Mouse (Mus musculus) kidney, embryonic 14.5 days (tissue): ENCODE measurements around the gene Mrps24. TPM values are rescaled to one million over a fixed set of nuclear protein-coding genes. Genes with fewer than 3 reads are reported as not detected.

Source experiments
- ATAC-seq: fragments of 200-750 bp; cut with Nextera tagmentation; 2 replicates; pipeline ENCODE4 v1.8.0; 2017; ENCODE audit warnings: moderate number of reproducible peaks, mild to moderate bottlenecking, moderate TSS enrichment, moderate library complexity; ENCODE audit not compliant: low FRiP score, low TSS enrichment
- H3K27ac ChIP-seq: fragments of 300-500 bp; sonication (generic); 2 replicates; pipeline ENCODE4 v1.5.1; 2014; ENCODE audit warnings: low read depth, mild to moderate bottlenecking, low read length, moderate library complexity, mixed read lengths
- H3K27me3 ChIP-seq: fragments of 300-500 bp; sonication (generic); 2 replicates; pipeline ENCODE4 v1.6.1; 2014; ENCODE audit warnings: mild to moderate bottlenecking, low read length; ENCODE audit not compliant: control insufficient read depth, insufficient read depth
- H3K36me3 ChIP-seq: fragments of 300-500 bp; sonication (generic); 2 replicates; pipeline ENCODE4 v1.6.1; 2014; ENCODE audit warnings: low read length, mixed read lengths; ENCODE audit not compliant: control insufficient read depth, insufficient read depth
- H3K4me1 ChIP-seq: fragments of 300-500 bp; sonication (generic); 2 replicates; pipeline ENCODE4 v1.6.1; 2014; ENCODE audit warnings: low read length, mixed read lengths; ENCODE audit not compliant: control insufficient read depth, insufficient read depth
- H3K4me2 ChIP-seq: fragments of 300-500 bp; sonication (generic); replicated peaks from 2 replicates; pipeline ENCODE4 v1.6.1; 2014; ENCODE audit warnings: low read depth, mild to moderate bottlenecking, low read length
- H3K4me3 ChIP-seq: fragments of 300-500 bp; sonication (generic); 2 replicates; pipeline ENCODE4 v1.5.1; 2014; ENCODE audit warnings: mild to moderate bottlenecking, low read length
- H3K9ac ChIP-seq: fragments of 300-500 bp; sonication (generic); 2 replicates; pipeline ENCODE4 v1.6.1; 2014; ENCODE audit warnings: low read depth, mild to moderate bottlenecking, low read length, moderate library complexity
- H3K9me3 ChIP-seq: fragments of 300-500 bp; sonication (generic); 2 replicates; pipeline ENCODE4 v1.6.1; 2016; ENCODE audit warnings: low read length; ENCODE audit not compliant: control insufficient read depth
- WGBS: fragments of 180-500 bp; shearing (Covaris S2); extraction: QIAGEN DNeasy Blood & Tissue Kit; methylation state at CpG from one replicate; pipeline ENCODE4 v1.1.7; 2014; 5-methylcytosine and 5-hydroxymethylcytosine counted together
- polyA plus RNA-seq: library from polyadenylated mRNA; unstranded; fragments of >200 nt; fragmentation: Nextera tagmentation; extraction: Ambion mirVana; gene quantifications from 2 replicates; pipeline ENCODE4 v1.2.1, GENCODE M21; 2014

The Mrps24 gene
- polyA plus RNA-seq, 1 experiment from 2014 or later, result 206 TPM

DNA sequence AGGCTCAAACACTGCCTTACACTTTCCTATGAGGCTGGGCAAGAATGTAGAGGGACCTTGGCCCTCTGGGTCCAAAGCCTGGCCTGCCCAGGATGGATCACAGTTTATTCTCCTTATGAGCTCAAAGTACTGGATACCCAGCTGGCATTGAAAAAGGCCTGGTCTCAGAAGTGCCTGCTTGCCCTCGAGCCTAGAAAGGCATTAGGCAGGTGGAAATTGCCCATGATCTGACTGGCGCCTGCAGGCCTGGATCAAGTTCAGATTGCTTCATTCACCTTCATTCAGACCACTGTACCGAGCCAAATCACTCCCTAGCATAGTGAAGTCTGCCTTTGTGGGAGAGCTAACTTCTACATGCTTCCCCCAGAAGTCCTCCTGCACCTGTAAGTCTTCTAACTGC lies 24.4 kb upstream of the Mrps24 start:
- Histone ChIP-seq H3K36me3 (no peaks in the 10 kb centered on the region), H3K4me2 (peak overlapping the region; percentile 94; the same call in 1 of the 2 replicates), H3K4me3 (no peak overlapping the region), H3K9me3 (no peaks in the 10 kb centered on the region), H3K27me3 (no peaks in the 10 kb centered on the region), H3K4me1 (peaks cover 3% of the 10 kb centered on the region; the same call in 1 of the 2 replicates), H3K27ac (no peak overlapping the region), H3K9ac (0 out of 2 replicates have a peak overlapping the region, but pooled peaks have one; percentile 18)
- WGBS, result 73% methylated on average over 3 of the region's 3 CpGs
- ATAC-seq, result no peak

DNA sequence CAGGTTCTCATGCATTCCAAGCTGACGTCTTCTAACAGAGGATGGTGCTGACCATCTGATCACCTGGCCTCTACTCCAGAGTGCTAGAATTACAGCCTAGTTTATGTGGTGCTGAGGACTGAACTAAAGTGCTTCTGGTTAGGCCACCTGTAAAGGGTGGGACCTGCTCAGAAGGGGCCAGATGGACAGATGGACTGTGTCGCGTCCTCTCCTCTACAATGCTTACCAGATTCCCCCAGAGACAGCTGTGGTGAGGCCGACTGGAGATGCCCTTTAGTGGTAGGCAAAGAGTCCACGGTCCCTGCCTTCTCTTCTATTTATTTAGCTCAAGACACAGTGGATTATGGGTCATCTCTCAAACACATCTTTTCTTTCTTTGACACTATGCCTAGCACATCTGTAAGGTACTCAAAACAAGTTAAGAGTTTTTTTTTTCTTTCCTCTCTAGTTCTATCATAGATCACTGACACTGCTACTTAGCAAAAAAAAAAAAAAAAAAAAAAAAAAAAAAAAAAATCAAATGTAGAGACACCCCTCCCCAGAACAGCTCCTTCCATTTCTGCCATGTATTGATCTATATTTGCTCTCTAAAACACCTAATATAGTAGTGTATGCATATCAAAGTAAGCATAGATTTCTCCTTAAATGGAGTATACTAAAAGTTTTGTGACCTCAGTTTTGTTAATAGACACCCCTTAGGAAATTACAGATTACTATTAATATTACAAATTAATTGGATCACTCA lies 23.6 kb upstream of the Mrps24 start:
- H3K27me3 ChIP-seq, result no peaks in the 10 kb centered on the region
- no peaks in the 10 kb centered on the region for H3K9me3 ChIP-seq
- H3K4me1 ChIP-seq, result peaks cover 3% of the 10 kb centered on the region; the same call in 1 of the 2 replicates
- 82% methylated on average over 5 of the region's 5 CpGs for WGBS
- no peak for ATAC-seq
- H3K9ac ChIP-seq, result no peak overlapping the region
- H3K36me3 ChIP-seq, result no peaks in the 10 kb centered on the region
- H3K4me2 ChIP-seq, result no peak overlapping the region
- no peak overlapping the region for H3K27ac ChIP-seq
- H3K4me3 ChIP-seq, result no peak overlapping the region

DNA sequence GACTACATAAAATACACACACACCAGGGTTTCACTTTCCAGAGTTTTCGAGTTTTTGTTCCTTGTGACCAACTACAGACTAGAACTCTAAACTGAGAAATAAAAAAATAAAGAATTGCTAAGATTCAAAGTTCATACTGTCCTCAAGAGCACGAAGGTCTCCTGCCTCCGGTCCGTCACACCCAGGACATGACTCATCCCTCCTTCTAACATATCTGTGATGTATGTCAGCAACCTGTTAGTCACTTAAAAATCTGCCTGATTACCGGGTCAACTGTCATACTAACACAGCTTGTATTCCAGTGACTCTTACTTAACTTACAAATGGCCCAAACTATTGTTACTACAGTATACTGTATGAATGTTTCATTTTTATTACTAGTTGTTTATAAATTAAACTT lies 21.7 kb upstream of the Mrps24 start:
- no peak overlapping the region for H3K4me3 ChIP-seq

DNA sequence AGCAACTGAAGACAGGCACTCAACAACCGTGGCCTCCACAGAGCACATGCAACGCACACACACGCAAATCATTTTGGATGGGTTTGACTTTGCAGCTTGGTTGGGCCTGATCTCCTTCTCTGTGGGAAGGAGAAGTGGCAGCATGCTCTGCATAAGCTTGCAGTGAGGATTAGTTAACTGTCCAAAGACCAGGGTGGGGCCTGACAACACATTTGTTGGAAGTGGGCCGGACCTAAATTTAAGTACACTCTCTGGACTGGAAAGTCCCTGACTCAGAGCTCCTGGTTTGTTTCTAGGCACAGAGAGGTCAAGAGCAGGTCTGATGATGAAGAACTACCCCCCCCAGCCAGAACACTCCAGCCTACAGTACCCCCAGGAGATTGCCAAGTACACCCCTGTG lies 18.8 kb upstream of the Mrps24 start:
- whole genome bisulfite sequencing, result 88% methylated on average over 4 of the region's 4 CpGs
- Histone ChIP-seq H3K36me3 (no peaks in the 10 kb centered on the region), H3K9me3 (no peaks in the 10 kb centered on the region), H3K9ac (no peak overlapping the region), H3K4me3 (no peak overlapping the region), H3K4me2 (no peak overlapping the region), H3K27ac (no peak overlapping the region), H3K27me3 (no peaks in the 10 kb centered on the region), H3K4me1 (no peaks in the 10 kb centered on the region)
- no peak for ATAC-seq

More for the DNA sequence above, 21.7 kb upstream of the Mrps24 start:
- 89% methylated on average over 5 of the region's 5 CpGs for WGBS
- ATAC-seq, result no peak
- H3K27ac ChIP-seq, result no peak overlapping the region
- no peak overlapping the region for H3K9ac ChIP-seq
- H3K9me3 ChIP-seq, result no peaks in the 10 kb centered on the region
- H3K36me3 ChIP-seq, result no peaks in the 10 kb centered on the region
- H3K4me2 ChIP-seq, result no peak overlapping the region
- H3K27me3 ChIP-seq, result no peaks in the 10 kb centered on the region
- peaks cover 3% of the 10 kb centered on the region; the same call in 1 of the 2 replicates for H3K4me1 ChIP-seq

DNA sequence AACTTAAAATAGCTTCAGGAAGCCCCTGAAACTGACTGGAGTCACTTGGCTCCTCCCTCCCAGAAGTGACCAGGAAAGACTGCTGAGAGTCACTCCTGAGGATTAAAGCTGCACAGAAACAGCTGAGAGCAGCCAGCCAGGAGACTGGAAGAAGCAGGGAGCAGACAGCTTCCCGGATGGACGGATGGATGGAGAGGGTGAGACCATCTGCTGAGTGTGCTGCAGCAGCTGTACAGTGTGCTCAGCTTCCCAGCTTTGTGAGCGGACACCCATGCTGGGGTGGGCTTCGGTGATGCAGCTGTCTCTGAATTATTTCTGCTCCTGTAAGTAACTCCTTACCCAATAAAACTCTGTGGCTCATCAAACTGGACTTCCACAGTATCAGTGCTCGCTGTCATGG lies 16.9 kb upstream of the Mrps24 start:
- Histone ChIP-seq H3K36me3 (no peaks in the 10 kb centered on the region), H3K9me3 (no peaks in the 10 kb centered on the region), H3K27ac (no peak overlapping the region), H3K27me3 (no peaks in the 10 kb centered on the region), H3K4me3 (no peak overlapping the region), H3K4me2 (no peak overlapping the region), H3K9ac (no peak overlapping the region), H3K4me1 (peaks cover 3% of the 10 kb centered on the region; the same call in 1 of the 2 replicates)
- no peak for ATAC-seq
- WGBS, result 81% methylated on average over 5 of the region's 5 CpGs

DNA sequence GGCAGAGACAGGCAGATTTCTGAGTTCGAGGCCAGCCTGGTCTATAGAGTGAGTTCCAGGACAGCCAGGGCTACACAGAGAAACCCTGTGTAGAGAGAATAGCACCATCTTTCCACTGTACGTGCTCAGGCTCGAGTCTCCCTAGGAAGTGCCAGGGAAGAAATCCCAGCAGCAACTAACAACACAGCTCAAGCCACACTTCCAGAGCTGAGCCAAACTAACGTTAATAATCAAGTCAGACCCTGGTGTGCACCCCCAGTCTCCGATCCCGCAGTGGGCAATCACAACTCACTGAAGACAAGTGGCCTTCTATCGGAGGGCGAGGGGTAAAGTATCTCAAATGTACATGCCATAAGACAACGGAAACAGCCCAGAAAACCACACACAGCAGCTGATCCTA lies 14.1 kb upstream of the Mrps24 start:
- H3K9ac ChIP-seq, result no peak overlapping the region
- ATAC-seq, result no peak
- H3K4me3 ChIP-seq, result no peak overlapping the region
- no peak overlapping the region for H3K27ac ChIP-seq
- no peaks in the 10 kb centered on the region for H3K9me3 ChIP-seq
- no peaks in the 10 kb centered on the region for H3K27me3 ChIP-seq
- no peak overlapping the region for H3K4me2 ChIP-seq
- WGBS, result 89% methylated on average over 9 of the region's 9 CpGs
- peaks cover 3% of the 10 kb centered on the region; the same call in 1 of the 2 replicates for H3K36me3 ChIP-seq
- peaks cover 3% of the 10 kb centered on the region; the same call in 1 of the 2 replicates for H3K4me1 ChIP-seq

DNA sequence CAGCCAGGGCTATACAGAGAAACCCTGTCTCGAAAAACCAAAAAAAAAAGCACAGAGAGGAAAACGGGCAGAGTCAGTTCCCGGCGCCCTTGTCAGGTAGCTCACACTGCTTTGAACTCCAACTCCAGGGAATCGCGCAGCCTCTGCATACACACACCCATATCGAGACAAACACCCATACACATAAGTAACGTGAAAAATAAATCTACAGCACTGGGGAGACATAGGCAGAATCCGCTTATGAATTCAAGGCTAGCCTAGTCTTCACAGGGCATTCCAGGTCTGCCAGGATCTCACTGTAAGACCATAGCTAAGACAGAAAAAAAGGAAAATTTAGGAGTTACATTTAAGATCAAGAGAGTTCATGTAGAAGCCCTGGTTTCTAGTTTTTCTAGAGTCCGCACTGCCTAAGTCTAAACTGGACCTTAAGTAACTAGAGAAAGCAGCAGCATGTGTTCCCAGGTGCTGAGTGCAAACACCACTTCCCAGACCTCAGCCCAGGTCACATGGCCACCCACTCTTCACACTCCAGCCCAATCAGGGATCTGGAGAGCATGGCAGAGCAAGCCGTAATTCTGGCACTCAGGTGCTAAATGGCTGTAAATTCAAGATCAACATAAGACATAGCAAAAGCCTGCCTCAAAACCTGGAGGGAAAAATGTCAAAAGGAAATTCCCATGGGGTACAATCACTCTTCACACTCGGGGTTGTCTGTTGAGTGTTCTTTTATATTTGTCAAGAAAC lies 3.3 kb upstream of the Mrps24 start:
- Histone ChIP-seq H3K27me3 (no peaks in the 10 kb centered on the region), H3K27ac (no peak overlapping the region), H3K36me3 (peaks cover 37% of the 10 kb centered on the region), H3K4me2 (no peak overlapping the region), H3K9ac (no peak overlapping the region), H3K4me3 (no peak overlapping the region), H3K4me1 (no peaks in the 10 kb centered on the region), H3K9me3 (no peaks in the 10 kb centered on the region)
- no peak for ATAC-seq
- 91% methylated on average over 12 of the region's 12 CpGs for WGBS

DNA sequence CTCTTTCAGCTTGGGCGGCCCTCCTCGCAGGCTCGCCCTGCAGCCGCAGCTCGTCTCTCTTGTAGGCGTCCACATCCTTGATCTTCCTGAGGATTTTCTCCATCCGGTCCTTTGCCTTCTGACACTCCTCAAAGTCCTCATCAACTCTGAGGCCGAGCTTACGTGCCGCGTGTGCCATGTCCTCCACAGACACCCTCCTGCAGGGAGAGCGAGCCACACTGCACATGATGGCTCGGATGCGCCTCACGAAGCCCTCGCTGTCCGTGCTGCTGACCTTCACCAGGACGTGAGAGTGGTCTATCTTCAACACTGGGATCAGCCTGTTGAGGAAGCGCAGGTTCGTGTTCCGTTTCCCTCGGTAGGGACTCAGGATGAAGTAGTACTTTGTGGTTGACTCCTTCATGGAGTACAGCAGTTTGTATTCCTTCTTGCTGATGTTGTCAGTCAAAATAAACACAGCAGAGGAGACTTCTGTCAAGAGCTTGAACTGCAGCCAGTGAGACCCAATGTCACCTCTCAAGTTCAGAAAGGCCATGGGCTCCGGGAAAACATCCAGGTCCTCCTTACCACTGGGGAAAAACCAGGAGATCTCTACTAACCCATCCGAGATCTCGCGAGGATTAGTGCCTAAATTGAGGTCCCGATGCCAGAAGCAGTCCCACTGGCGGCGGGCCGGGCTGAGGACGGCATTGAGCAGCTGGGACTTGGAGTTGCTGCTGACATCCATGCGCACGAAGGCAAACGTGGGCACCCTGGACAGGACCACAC lies 1.6 kb upstream of the Mrps24 start:
- ATAC-seq, result no peak
- Histone ChIP-seq H3K27me3 (no peaks in the 10 kb centered on the region), H3K9me3 (no peaks in the 10 kb centered on the region), H3K4me2 (no peak overlapping the region), H3K4me1 (no peaks in the 10 kb centered on the region), H3K4me3 (no peak overlapping the region), H3K27ac (no peak overlapping the region), H3K9ac (no peak overlapping the region), H3K36me3 (peaks cover 39% of the 10 kb centered on the region)
- WGBS, result 95% methylated on average over 34 of the region's 34 CpGs
